Mouse (Mus musculus) heart, adult 2 months (tissue): ENCODE results near the gene Zfp157.
"Not testable (repeated sequence)": the region's sequence is repeated elsewhere in the genome, so short reads cannot be mapped to it uniquely, and the experiment has no call there.

ENCODE experiments used
- CTCF ChIP-seq: fragments of 200-600 bp; IDR thresholded peaks from 2 replicates; pipeline ENCODE4 v1.8.1; 2022; ENCODE audit warnings: antibody characterized with exemption, mild to moderate bottlenecking, moderate library complexity
- POLR2A ChIP-seq: fragments of 200-500 bp; IDR thresholded peaks from 2 replicates; pipeline ENCODE4 v1.6.1; 2011; ENCODE audit warnings: mild to moderate bottlenecking, low read depth, low read length, control low read depth; ENCODE audit not compliant: insufficient read depth

- TF ChIP-seq POLR2A, CTCF: not testable (repeated sequence)
These were observed 63.3 kb downstream of the Zfp157 start for GRCm38 (mm10) chr5:138504548-138504947.
